Mouse (Mus musculus): ENCODE data around the gene Tubg2. TPM values are rescaled to one million over a fixed set of nuclear protein-coding genes. Genes with fewer than 3 reads are reported as not detected.

Tubg2 gene
- polyA plus RNA-seq, 1 experiment from 2014 or later: 3.5 TPM

GRCm38 (mm10) chr11:101163476-101164350, 8.0 kb downstream of the Tubg2 start:
- CTCF ChIA-PET: interaction anchor here (0.6 to 1.2 kb wide), 3 partner anchors 11 to 176 kb away, joined by 3 to 5 read pairs (median 3); no protein-coding TSS in a partner anchor
- no peaks in the 10 kb centered on the region for H3K27me3 ChIP-seq
- TF ChIP-seq CTCF (IDR thresholded peaks at IDR 0.05): no peak
- DNase-seq (ENCODE audit: low read depth, low spot score) (no peak), ATAC-seq (no peak)
- in situ Hi-C loops (cut with MboI; ENCODE audit: low pct_unique_long_range_greater_than_20kb): no loop called here
- POLR2A ChIA-PET: interaction anchor here (0.9 kb wide), 1 partner anchor 68 kb away, joined by 3 read pairs; the partner anchor contains the start of gene Psmc3ip

- ATAC-seq: no peak
- ChIA-PET POLR2A (interaction anchor here (0.9 kb wide), 1 partner anchor 69 kb away, joined by 3 read pairs; the partner anchor contains the start of gene Psmc3ip), CTCF (no interaction called here)
- H3K27me3 ChIP-seq: no peaks in the 10 kb centered on the region
- no peak for DNase-seq (ENCODE audit: low read depth, low spot score)
- no peak for TF ChIP-seq CTCF (IDR thresholded peaks at IDR 0.05)
- in situ Hi-C loops (cut with MboI; ENCODE audit: low pct_unique_long_range_greater_than_20kb): no loop called here
Observed at GRCm38 (mm10) chr11:101164351-101164665, 8.6 kb downstream of the Tubg2 start.

- TF ChIP-seq CTCF (IDR thresholded peaks at IDR 0.05): no peak
- ChIA-PET POLR2A (no interaction called here), CTCF (no interaction called here)
- ATAC-seq: no peak
- H3K27me3 ChIP-seq: no peaks in the 10 kb centered on the region
- no peak for DNase-seq (ENCODE audit: low read depth, low spot score)
- in situ Hi-C loops (cut with MboI; ENCODE audit: low pct_unique_long_range_greater_than_20kb): no loop called here
Observed at GRCm38 (mm10) chr11:101164677-101165580, 9.2 kb downstream of the Tubg2 start.

- DNase-seq (ENCODE audit: low read depth, low spot score): no peak
- in situ Hi-C loops (cut with MboI; ENCODE audit: low pct_unique_long_range_greater_than_20kb): no loop called here
Observed at GRCm38 (mm10) chr11:101166357-101166756, 10.7 kb downstream of the Tubg2 start.

GRCm38 (mm10) chr11:101167211-101167962, 11.7 kb downstream of the Tubg2 start:
- CTCF ChIA-PET: no interaction called here
- no peak for TF ChIP-seq CTCF (IDR thresholded peaks at IDR 0.05)
- ATAC-seq: no peak

More at GRCm38 (mm10) chr11:101166357-101166756, 10.7 kb downstream of the Tubg2 start:
- CTCF ChIA-PET: no interaction called here
- TF ChIP-seq CTCF (IDR thresholded peaks at IDR 0.05): no peak
- ATAC-seq: no peak
- no peaks in the 10 kb centered on the region for H3K27me3 ChIP-seq
- POLR2A ChIA-PET: interaction anchor here (5.7 kb wide), 1 partner anchor 25 kb away, joined by 31 read pairs; no protein-coding TSS in a partner anchor

GRCm38 (mm10) chr11:101167963-101168300, 12.2 kb downstream of the Tubg2 start:
- no peaks in the 10 kb centered on the region for H3K27me3 ChIP-seq
- ATAC-seq: no peak
- ChIA-PET CTCF (no interaction called here), POLR2A (interaction anchor here (5.7 kb wide), 1 partner anchor 27 kb away, joined by 31 read pairs; no protein-coding TSS in a partner anchor)
- in situ Hi-C loops (cut with MboI; ENCODE audit: low pct_unique_long_range_greater_than_20kb): no loop called here
- TF ChIP-seq CTCF (IDR thresholded peaks at IDR 0.05): no peak
- DNase-seq (ENCODE audit: low read depth, low spot score): no peak

More at GRCm38 (mm10) chr11:101167211-101167962, 11.7 kb downstream of the Tubg2 start:
- DNase-seq (ENCODE audit: low read depth, low spot score): no peak
- POLR2A ChIA-PET: interaction anchor here (5.7 kb wide), 1 partner anchor 26 kb away, joined by 31 read pairs; no protein-coding TSS in a partner anchor
- in situ Hi-C loops (cut with MboI; ENCODE audit: low pct_unique_long_range_greater_than_20kb): no loop called here
- H3K27me3 ChIP-seq: no peaks in the 10 kb centered on the region

GRCm38 (mm10) chr11:101168301-101168980, 12.7 kb downstream of the Tubg2 start:
- POLR2A ChIA-PET: interaction anchor here (1.2 to 5.7 kb wide), 2 partner anchors 27 to 50 kb away, joined by 4 to 31 read pairs; no protein-coding TSS in a partner anchor
- no peaks in the 10 kb centered on the region for H3K27me3 ChIP-seq

GRCm38 (mm10) chr11:101169301-101170107, 13.8 kb downstream of the Tubg2 start:
- ChIA-PET POLR2A (interaction anchor here (1.0 to 5.7 kb wide), 3 partner anchors 28 to 51 kb away, joined by 4 to 31 read pairs (median 4); no protein-coding TSS in a partner anchor), CTCF (interaction anchor here (1.0 kb wide), 1 partner anchor 17 kb away, joined by 3 read pairs; no protein-coding TSS in a partner anchor)
- TF ChIP-seq CTCF (IDR thresholded peaks at IDR 0.05): no peak
- no peak for ATAC-seq
- in situ Hi-C loops (cut with MboI; ENCODE audit: low pct_unique_long_range_greater_than_20kb): loop anchor here (5.0 to 10.0 kb wide), 2 partner anchors 87 to 195 kb away; partner anchors contain the start of genes Cavin1 and Coasy
- no peak for DNase-seq (ENCODE audit: low read depth, low spot score)
- no peaks in the 10 kb centered on the region for H3K27me3 ChIP-seq

More at GRCm38 (mm10) chr11:101168301-101168980, 12.7 kb downstream of the Tubg2 start:
- CTCF ChIA-PET: no interaction called here
- DNase-seq (ENCODE audit: low read depth, low spot score) (no peak), ATAC-seq (no peak)
- no peak for TF ChIP-seq CTCF (IDR thresholded peaks at IDR 0.05)
- in situ Hi-C loops (cut with MboI; ENCODE audit: low pct_unique_long_range_greater_than_20kb): no loop called here
